Mouse (Mus musculus) spleen, postnatal 0 days (tissue): Measurements from ENCODE around the gene Krtap3-1. TPM values are rescaled to one million over a fixed set of nuclear protein-coding genes. Genes with fewer than 3 reads are reported as not detected.

ENCODE experiments used
- polyA plus RNA-seq: library from polyadenylated mRNA; unstranded; fragments of >200 nt; fragmentation: Nextera tagmentation; extraction: Ambion mirVana; gene quantifications from 2 replicates; pipeline ENCODE4 v1.2.1, GENCODE M21; 2015

Krtap3-1 gene
- not detected in 2 replicates for polyA plus RNA-seq

GRCm38 (mm10) chr11:99566530-99566929, at the start of gene Krtap3-1:
Krtap3-1 (minus strand) TSS chr11:99566630.

GRCm38 (mm10) chr11:99614796-99615363, 48.5 kb upstream of the Krtap3-1 start, which contains the start of gene Krtap2-4:
Krtap2-4 (minus strand) TSS chr11:99614846.

GRCm38 (mm10) chr11:99610089-99610488, 43.7 kb upstream of the Krtap3-1 start, which contains the start of gene Gm11937:
Gm11937 (minus strand) TSS chr11:99610189.

GRCm38 (mm10) chr11:99603208-99603607, 36.8 kb upstream of the Krtap3-1 start, which contains the start of gene Gm11938:
Gm11938 (minus strand) TSS chr11:99603308.

GRCm38 (mm10) chr11:99597742-99598141, 31.3 kb upstream of the Krtap3-1 start, which contains the start of gene Krtap9-3:
Krtap9-3 (minus strand) TSS chr11:99598105.

GRCm38 (mm10) chr11:99590981-99591380, 24.6 kb upstream of the Krtap3-1 start, which contains the start of gene Krtap1-3:
Krtap1-3 (minus strand) TSS chr11:99591339.

GRCm38 (mm10) chr11:99583245-99583704, 16.8 kb upstream of the Krtap3-1 start, which contains the start of gene Krtap1-4:
Krtap1-4 (minus strand) TSS chr11:99583654.

GRCm38 (mm10) chr11:99580636-99581035, 14.2 kb upstream of the Krtap3-1 start, which contains the start of gene Krtap1-5:
Krtap1-5 (minus strand) TSS chr11:99581016.

GRCm38 (mm10) chr11:99559366-99559765, 7.1 kb downstream of the Krtap3-1 start, which contains the start of gene Gm11939:
Gm11939 (minus strand) TSS chr11:99559466.

GRCm38 (mm10) chr11:99556753-99557152, 9.7 kb downstream of the Krtap3-1 start, which contains the start of gene Krtap3-2:
Krtap3-2 (minus strand) TSS chr11:99556853.

GRCm38 (mm10) chr11:99550765-99551164, 15.7 kb downstream of the Krtap3-1 start, which contains the start of gene Krtap3-3:
Krtap3-3 (minus strand) TSS chr11:99550865.

GRCm38 (mm10) chr11:99521288-99521860, 45.1 kb downstream of the Krtap3-1 start, which contains the start of gene Krt39:
Krt39 (minus strand) TSS chr11:99521338.

Other genes starting within 250 kb of the Krtap3-1 start
- not detected in 2 replicates for gene Krt25, start 243.7 kb downstream of the Krtap3-1 start, polyA plus RNA-seq
- not detected in 2 replicates for gene Krt26, start 228.7 kb downstream of the Krtap3-1 start, polyA plus RNA-seq
- not detected in 2 replicates for gene Krt27, start 215.5 kb downstream of the Krtap3-1 start, polyA plus RNA-seq
- gene Krt28, start 191.7 kb downstream of the Krtap3-1 start, polyA plus RNA-seq, result not detected in 2 replicates
- gene Krt10, start 177.3 kb downstream of the Krtap3-1 start, polyA plus RNA-seq, result 7.3 and 9.6 TPM in 2 replicates
- gene Krt12, start 144.4 kb downstream of the Krtap3-1 start, polyA plus RNA-seq, result not detected in 2 replicates
- gene Krt20, start 128.5 kb downstream of the Krtap3-1 start, polyA plus RNA-seq, result 0.06 and 0.22 TPM in 2 replicates
- 0.10 TPM in 1 of 2 replicates, not detected in the other for gene Krt23, start 73.5 kb downstream of the Krtap3-1 start, polyA plus RNA-seq
- gene Krt39, start 45.3 kb downstream of the Krtap3-1 start, polyA plus RNA-seq, result not detected in 2 replicates
- not detected in 2 replicates for gene Krt40, start 23.5 kb downstream of the Krtap3-1 start, polyA plus RNA-seq
- not detected in 2 replicates for gene Krtap3-3, start 15.8 kb downstream of the Krtap3-1 start, polyA plus RNA-seq
- gene Krtap3-2, start 9.8 kb downstream of the Krtap3-1 start, polyA plus RNA-seq, result not detected in 2 replicates
- gene Gm11939, start 7.2 kb downstream of the Krtap3-1 start, polyA plus RNA-seq, result not detected in 2 replicates
- not detected in 2 replicates for gene Krtap1-5, start 14.4 kb upstream of the Krtap3-1 start, polyA plus RNA-seq
- gene Krtap1-4, start 17.0 kb upstream of the Krtap3-1 start, polyA plus RNA-seq, result not detected in 2 replicates
- not detected in 2 replicates for gene Krtap1-3, start 24.7 kb upstream of the Krtap3-1 start, polyA plus RNA-seq
- not detected in 2 replicates for gene Krtap9-3, start 31.5 kb upstream of the Krtap3-1 start, polyA plus RNA-seq
- gene Gm11938, start 36.7 kb upstream of the Krtap3-1 start, polyA plus RNA-seq, result not detected in 2 replicates
- not detected in 2 replicates for gene Gm11937, start 43.6 kb upstream of the Krtap3-1 start, polyA plus RNA-seq
- not detected in 2 replicates for gene Krtap2-4, start 48.2 kb upstream of the Krtap3-1 start, polyA plus RNA-seq
- not detected in 2 replicates for gene Gm11562, start 53.8 kb upstream of the Krtap3-1 start, polyA plus RNA-seq
- not detected in 2 replicates for gene Krtap4-1, start 61.6 kb upstream of the Krtap3-1 start, polyA plus RNA-seq
- gene Krtap4-2, start 68.5 kb upstream of the Krtap3-1 start, polyA plus RNA-seq, result not detected in 2 replicates
- gene Krtap4-7, start 77.5 kb upstream of the Krtap3-1 start, polyA plus RNA-seq, result not detected in 2 replicates
- not detected in 2 replicates for gene Gm11555, start 83.6 kb upstream of the Krtap3-1 start, polyA plus RNA-seq
- not detected in 2 replicates for gene Gm11563, start 92.3 kb upstream of the Krtap3-1 start, polyA plus RNA-seq
- not detected in 2 replicates for gene Krtap4-6, start 99.3 kb upstream of the Krtap3-1 start, polyA plus RNA-seq
- not detected in 2 replicates for gene Gm14190, start 124.1 kb upstream of the Krtap3-1 start, polyA plus RNA-seq
- gene Gm14180, start 167.7 kb upstream of the Krtap3-1 start, polyA plus RNA-seq, result not detected in 2 replicates
- not detected in 2 replicates for gene Gm11595, start 206.3 kb upstream of the Krtap3-1 start, polyA plus RNA-seq
- gene Krtap4-8, start 214.1 kb upstream of the Krtap3-1 start, polyA plus RNA-seq, result not detected in 2 replicates
- gene Krtap4-9, start 218.6 kb upstream of the Krtap3-1 start, polyA plus RNA-seq, result not detected in 2 replicates
- gene Gm11596, start 226.8 kb upstream of the Krtap3-1 start, polyA plus RNA-seq, result not detected in 2 replicates
- gene Gm11569, start 232.3 kb upstream of the Krtap3-1 start, polyA plus RNA-seq, result not detected in 2 replicates
- not detected in 2 replicates for gene Gm11554, start 237.8 kb upstream of the Krtap3-1 start, polyA plus RNA-seq
- gene Krtap4-13, start 243.3 kb upstream of the Krtap3-1 start, polyA plus RNA-seq, result not detected in 2 replicates
- gene Gm11564, start 249.0 kb upstream of the Krtap3-1 start, polyA plus RNA-seq, result not detected in 2 replicates